Mouse (Mus musculus) ES-E14 (cell line): ENCODE results near the gene Sash1.

ENCODE experiments used
- CHD2 ChIP-seq: IDR thresholded peaks from 2 replicates; pipeline ENCODE4 v1.6.1; 2014; ENCODE audit warnings: mild to moderate bottlenecking, low read depth, low read length, inconsistent platforms
- HCFC1 ChIP-seq: IDR thresholded peaks from 2 replicates; pipeline ENCODE4 v1.6.1; 2012; ENCODE audit warnings: low read length, inconsistent platforms, borderline replicate concordance; ENCODE audit not compliant: insufficient read depth
- MAFK ChIP-seq: IDR thresholded peaks from 2 replicates; pipeline ENCODE4 v1.6.1; 2014; ENCODE audit warnings: mild to moderate bottlenecking, low read depth, low read length, inconsistent platforms; ENCODE audit not compliant: insufficient read depth
- ZC3H11A ChIP-seq: IDR thresholded peaks from 2 replicates; pipeline ENCODE4 v1.6.1; 2012; ENCODE audit warnings: low read depth, mild to moderate bottlenecking, inconsistent platforms, low read length, borderline replicate concordance

GRCm38 (mm10) chr10:8826303-8826702, 59.6 kb downstream of the Sash1 start:
- TF ChIP-seq CHD2 (no peak), HCFC1 (no peak), MAFK (no peak), ZC3H11A (no peak)
